Mouse (Mus musculus): ENCODE measurements around the gene Csdc2.

GRCm38 (mm10) chr15:81954151-81954583, 17.6 kb downstream of the Csdc2 start:
- TF ChIP-seq CTCF (conservative IDR thresholded peaks at IDR 0.05; ENCODE audit: insufficient read depth, insufficient read length, low read depth, low read length) (no peak), POLR2A (IDR thresholded peaks at IDR 0.05; ENCODE audit: low read depth, low read length) (no peak)
